Mouse (Mus musculus) liver, embryonic 14.5 days (tissue): ENCODE measurements around the gene Afdn. TPM values are rescaled to one million over a fixed set of nuclear protein-coding genes. Genes with fewer than 3 reads are reported as not detected.
"Not testable (repeated sequence)": the region's sequence is repeated elsewhere in the genome, so short reads cannot be mapped to it uniquely, and the experiment has no call there.

Experiments used
- ATAC-seq: fragments of 200-750 bp; cut with Nextera tagmentation; 2 replicates; pipeline ENCODE4 v1.8.0; 2017; ENCODE audit warnings: moderate number of reproducible peaks, mild to moderate bottlenecking, moderate library complexity; ENCODE audit not compliant: insufficient read depth
- DNase-seq, 3 experiments: peaks; one replicate each; pipeline ENCODE4 v3.0.0-alpha.2; 2012 to 2013; ENCODE audit warnings: low read depth in 3 of 3, low spot score in 3 of 3
- H3K27ac ChIP-seq: fragments of 300-500 bp; sonication (generic); 2 replicates; pipeline ENCODE4 v1.5.1; 2014; ENCODE audit warnings: moderate library complexity, mild to moderate bottlenecking, control low read depth, inconsistent platforms
- H3K27me3 ChIP-seq: fragments of 300-500 bp; sonication (generic); 2 replicates; pipeline ENCODE4 v1.6.1; 2014; ENCODE audit warnings: mild to moderate bottlenecking, low read length, moderate library complexity; ENCODE audit not compliant: control insufficient read depth, insufficient read depth
- H3K36me3 ChIP-seq: fragments of 300-500 bp; sonication (generic); replicated peaks from 2 replicates; pipeline ENCODE4 v1.6.1; 2014; ENCODE audit warnings: low read depth; ENCODE audit not compliant: control insufficient read depth, insufficient read depth
- H3K4me1 ChIP-seq, 2 experiments: fragments of 200-500 bp in 1 of 2; fragments of 300-500 bp in 1 of 2; sonication (generic) in 1 of 2; replicated peaks; 2 replicates each; pipeline ENCODE4 v1.6.1; 2012 to 2014; ENCODE audit warnings: antibody characterized with exemption in 1 of 2, inconsistent platforms in 1 of 2, low read length in 1 of 2; ENCODE audit not compliant: control insufficient read depth in 2 of 2, insufficient read depth in 2 of 2
- H3K4me2 ChIP-seq: fragments of 300-500 bp; sonication (generic); 2 replicates; pipeline ENCODE4 v1.6.1; 2014; ENCODE audit warnings: low read depth, mild to moderate bottlenecking, control low read depth, moderate library complexity
- H3K4me3 ChIP-seq, 2 experiments: fragments of 200-500 bp in 1 of 2; fragments of 300-500 bp in 1 of 2; sonication (generic) in 1 of 2; 2 replicates each; pipeline ENCODE4 v1.5.1; 2012 to 2014; ENCODE audit warnings: low read depth in 2 of 2, low read length in 2 of 2, mild to moderate bottlenecking in 2 of 2, control low read depth in 1 of 2, inconsistent platforms in 1 of 2, moderate library complexity in 1 of 2; ENCODE audit not compliant: insufficient read depth in 1 of 2
- H3K9ac ChIP-seq: fragments of 300-500 bp; sonication (generic); replicated peaks from 2 replicates; pipeline ENCODE4 v1.6.1; 2014; ENCODE audit warnings: mild to moderate bottlenecking, control low read depth, moderate library complexity
- H3K9me3 ChIP-seq: fragments of 300-500 bp; sonication (generic); 2 replicates; pipeline ENCODE4 v1.6.1; 2016; ENCODE audit warnings: low read length, mixed read lengths; ENCODE audit not compliant: control insufficient read depth
- CTCF ChIP-seq: IDR thresholded peaks from 2 replicates; pipeline ENCODE4 v1.5.1; 2016; ENCODE audit warnings: antibody characterized with exemption, low read depth, control low read depth
- EP300 ChIP-seq: IDR thresholded peaks from 2 replicates; pipeline ENCODE4 v1.6.1; 2016; ENCODE audit warnings: antibody characterized with exemption, low read depth
- WGBS: fragments of 180-500 bp; shearing (Covaris S2); extraction: QIAGEN DNeasy Blood & Tissue Kit; methylation state at CpG from one replicate; pipeline ENCODE4 v1.1.7; 2014; ENCODE audit not compliant: insufficient replicate concordance; 5-methylcytosine and 5-hydroxymethylcytosine counted together
- polyA plus RNA-seq, 2 experiments: library from polyadenylated mRNA; depleted of rRNA in 1 of 2; stranded (reverse) in 1 of 2; unstranded in 1 of 2; fragments of >200 nt; fragmentation: Nextera tagmentation in 1 of 2; extraction: Ambion mirVana in 1 of 2; gene quantifications; 2 replicates each; pipeline versions ENCODE4 v1.2.1 to v1.2.3; 2012 to 2014

Afdn gene
- polyA plus RNA-seq, 2 experiments, result 6.4 to 7.1 TPM

GRCm38 (mm10) chr17:13777676-13778075, 17.3 kb downstream of the Afdn start:
- no peak for ATAC-seq
- H3K9ac ChIP-seq, result no peak overlapping the region
- no peak overlapping the region for H3K4me2 ChIP-seq
- H3K27ac ChIP-seq, result no peak overlapping the region
- no peak for DNase-seq
- no peaks in the 10 kb centered on the region for H3K9me3 ChIP-seq
- no peak for TF ChIP-seq CTCF
- 44% methylated on average over 2 of the region's 2 CpGs for WGBS
- H3K4me3 ChIP-seq, result no peak overlapping the region
- H3K27me3 ChIP-seq, result no peaks in the 10 kb centered on the region
- H3K36me3 ChIP-seq, result no peaks in the 10 kb centered on the region
- H3K4me1 ChIP-seq, result no peaks in the 10 kb centered on the region

DNA sequence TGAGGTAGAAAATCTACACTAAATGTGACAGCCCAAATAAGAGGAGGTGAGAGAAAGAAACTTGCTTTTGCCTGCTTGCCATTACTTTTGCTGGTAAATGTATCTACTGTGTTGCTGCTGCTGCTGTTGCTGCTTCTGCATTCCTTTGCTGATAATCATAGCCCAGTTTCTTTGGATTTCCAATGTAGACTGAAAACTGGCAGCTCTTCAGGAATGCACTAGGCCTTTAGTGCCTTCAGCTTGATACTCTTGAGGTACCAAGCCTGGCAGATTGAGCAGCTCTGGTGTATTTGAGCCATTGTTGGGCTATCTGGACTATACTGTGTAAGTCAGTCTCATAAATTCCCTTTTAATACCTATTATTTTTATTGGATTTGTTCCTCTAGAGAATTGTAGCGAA, 18.5 kb downstream of the Afdn start:
- Histone ChIP-seq H3K4me1 (no peaks in the 10 kb centered on the region), H3K27ac (no peak overlapping the region), H3K4me2 (no peak overlapping the region), H3K36me3 (no peaks in the 10 kb centered on the region), H3K4me3 (no peak overlapping the region), H3K27me3 (no peaks in the 10 kb centered on the region), H3K9me3 (no peaks in the 10 kb centered on the region), H3K9ac (no peak overlapping the region)
- DNase-seq (no peak), ATAC-seq (no peak)
- TF ChIP-seq EP300 (no peak), CTCF (no peak)
- 59% methylated on average over 1 of the region's 1 CpGs for WGBS

- no peak overlapping the region for H3K4me2 ChIP-seq
- H3K27ac ChIP-seq, result no peak overlapping the region
- H3K9me3 ChIP-seq, result no peaks in the 10 kb centered on the region
- DNase-seq (no peak), ATAC-seq (no peak)
- H3K27me3 ChIP-seq, result no peaks in the 10 kb centered on the region
- no peak overlapping the region for H3K4me3 ChIP-seq
- 67% methylated on average over 5 of the region's 5 CpGs for WGBS
- H3K9ac ChIP-seq, result no peak overlapping the region
- TF ChIP-seq CTCF (no peak), EP300 (no peak)
- no peaks in the 10 kb centered on the region for H3K4me1 ChIP-seq
- H3K36me3 ChIP-seq, result no peaks in the 10 kb centered on the region
Observed at GRCm38 (mm10) chr17:13781948-13782347, 21.6 kb downstream of the Afdn start.

DNA sequence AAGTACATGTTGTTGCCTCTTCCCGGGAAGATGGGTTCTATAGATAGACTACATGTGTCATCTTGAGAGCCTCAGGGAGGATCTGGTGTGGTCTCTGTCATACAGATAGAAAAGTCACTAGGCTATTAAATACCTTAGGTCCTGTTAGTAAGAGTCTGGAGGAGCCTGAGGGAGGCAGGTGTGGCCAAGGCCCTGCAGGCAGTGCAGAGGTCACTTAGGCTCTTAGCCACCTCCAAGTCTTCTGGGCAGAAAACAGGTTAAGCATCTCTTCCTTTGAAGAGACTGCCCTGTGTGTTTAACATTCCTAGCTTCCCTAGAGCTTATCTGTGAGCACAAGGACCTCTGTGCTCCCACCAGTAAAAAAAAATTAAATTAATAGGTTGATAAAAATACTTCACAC, 23.1 kb downstream of the Afdn start:
- H3K4me1 ChIP-seq, result no peaks in the 10 kb centered on the region
- H3K9me3 ChIP-seq, result no peaks in the 10 kb centered on the region
- H3K36me3 ChIP-seq, result no peaks in the 10 kb centered on the region
- H3K9ac ChIP-seq, result no peak overlapping the region
- DNase-seq (no peak), ATAC-seq (no peak)
- 56% methylated on average over 1 of the region's 1 CpGs for WGBS
- no peak overlapping the region for H3K27ac ChIP-seq
- H3K4me2 ChIP-seq, result no peak overlapping the region
- TF ChIP-seq EP300 (no peak), CTCF (no peak)
- no peaks in the 10 kb centered on the region for H3K27me3 ChIP-seq
- no peak overlapping the region for H3K4me3 ChIP-seq

DNA sequence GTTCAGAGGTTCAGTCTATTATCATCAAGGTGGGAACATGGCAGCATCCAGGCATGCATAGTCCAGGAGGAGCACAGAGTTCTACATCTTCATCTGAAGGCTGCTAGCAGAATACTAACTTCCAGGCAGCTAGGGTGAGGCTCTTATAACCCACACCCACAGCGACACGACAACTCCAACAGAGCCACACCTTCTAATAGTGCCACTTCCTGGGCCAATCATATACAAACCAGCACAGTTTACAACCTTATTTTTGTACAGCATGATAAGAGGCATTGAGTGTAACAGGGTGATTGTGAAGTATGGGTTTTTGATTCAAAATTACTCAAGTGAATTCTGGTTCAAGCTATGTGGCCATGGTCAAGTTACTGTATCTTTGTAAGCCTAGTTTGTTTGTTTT, 29.7 kb downstream of the Afdn start:
- DNase-seq, H3K9ac ChIP-seq, H3K4me2 ChIP-seq, H3K4me3 ChIP-seq, H3K4me1 ChIP-seq, ATAC-seq, H3K27ac ChIP-seq, H3K9me3 ChIP-seq, H3K27me3 ChIP-seq, H3K36me3 ChIP-seq: not testable (repeated sequence)
- WGBS, result 63% methylated on average over 2 of the region's 2 CpGs

- no peaks in the 10 kb centered on the region for H3K36me3 ChIP-seq
- WGBS, result 31% methylated on average over 1 of the region's 1 CpGs
- H3K9me3 ChIP-seq, result no peaks in the 10 kb centered on the region
- H3K4me1 ChIP-seq, result no peaks in the 10 kb centered on the region
- DNase-seq, result no peak
- TF ChIP-seq EP300 (no peak), CTCF (no peak)
- H3K4me3 ChIP-seq, result no peak overlapping the region
- H3K27me3 ChIP-seq, result no peaks in the 10 kb centered on the region
- H3K4me2 ChIP-seq, result no peak overlapping the region
- no peak for ATAC-seq
- H3K27ac ChIP-seq, result no peak overlapping the region
- no peak overlapping the region for H3K9ac ChIP-seq
Observed at GRCm38 (mm10) chr17:13797691-13798090, 37.4 kb downstream of the Afdn start.
